Mouse (Mus musculus) hindbrain, embryonic 12.5 days (tissue): Measurements from ENCODE around the gene Stat1. TPM values are rescaled to one million over a fixed set of nuclear protein-coding genes. Genes with fewer than 3 reads are reported as not detected.

ENCODE experiments used
- ATAC-seq: fragments of 200-750 bp; cut with Nextera tagmentation; 2 replicates; pipeline ENCODE4 v1.8.0; 2017; ENCODE audit warnings: moderate TSS enrichment; ENCODE audit not compliant: low FRiP score
- H3K27ac ChIP-seq: fragments of 300-500 bp; sonication (generic); 2 replicates; pipeline ENCODE4 v1.5.1; 2016; ENCODE audit warnings: mild to moderate bottlenecking
- H3K27me3 ChIP-seq: fragments of 300-500 bp; sonication (generic); 2 replicates; pipeline ENCODE4 v1.6.1; 2016; ENCODE audit warnings: mild to moderate bottlenecking
- H3K36me3 ChIP-seq: fragments of 300-500 bp; sonication (generic); 2 replicates; pipeline ENCODE4 v1.6.1; 2016; ENCODE audit warnings: mild to moderate bottlenecking
- H3K4me1 ChIP-seq: fragments of 300-500 bp; sonication (generic); 2 replicates; pipeline ENCODE4 v1.6.1; 2016
- H3K4me2 ChIP-seq: fragments of 300-500 bp; sonication (generic); replicated peaks from 2 replicates; pipeline ENCODE4 v1.6.1; 2016; ENCODE audit warnings: mild to moderate bottlenecking
- H3K4me3 ChIP-seq: fragments of 300-500 bp; sonication (generic); 2 replicates; pipeline ENCODE4 v1.5.1; 2016; ENCODE audit warnings: mild to moderate bottlenecking
- H3K9ac ChIP-seq: fragments of 300-500 bp; sonication (generic); 2 replicates; pipeline ENCODE4 v1.6.1; 2016; ENCODE audit warnings: mild to moderate bottlenecking, moderate library complexity
- H3K9me3 ChIP-seq: fragments of 300-500 bp; sonication (generic); replicated peaks from 2 replicates; pipeline ENCODE4 v1.6.1; 2016; ENCODE audit warnings: mild to moderate bottlenecking
- WGBS: fragments of 180-500 bp; shearing (Covaris S2); methylation state at CpG from one replicate; pipeline ENCODE4 v1.1.7; 2016; 5-methylcytosine and 5-hydroxymethylcytosine counted together
- polyA plus RNA-seq: library from polyadenylated mRNA; unstranded; fragments of >200 nt; fragmentation: Nextera tagmentation; extraction: Ambion mirVana; gene quantifications from 2 replicates; pipeline ENCODE4 v1.2.1, GENCODE M21; 2016

Gene Stat1
- polyA plus RNA-seq, 1 experiment from 2014 or later = 19.2 TPM

- no peak for ATAC-seq
- Histone ChIP-seq H3K27ac (no peak overlapping the region), H3K9ac (no peak overlapping the region), H3K27me3 (no peaks in the 10 kb centered on the region), H3K4me1 (peaks cover 14% of the 10 kb centered on the region; the same call in 1 of the 2 replicates), H3K9me3 (no peaks in the 10 kb centered on the region), H3K36me3 (no peaks in the 10 kb centered on the region), H3K4me2 (no peak overlapping the region), H3K4me3 (no peak overlapping the region)
- WGBS = 67% methylated on average over 13 of the region's 13 CpGs
These were observed 33.1 kb downstream of the Stat1 start for GRCm38 (mm10) chr1:52152369-52152768.

GRCm38 (mm10) chr1:52152936-52153335, 33.7 kb downstream of the Stat1 start:
- ATAC-seq = no peak
- Histone ChIP-seq H3K4me1 (peaks cover 11% of the 10 kb centered on the region; the same call in 1 of the 2 replicates), H3K36me3 (no peaks in the 10 kb centered on the region), H3K9ac (no peak overlapping the region), H3K4me3 (no peak overlapping the region), H3K27ac (no peak overlapping the region), H3K4me2 (no peak overlapping the region), H3K9me3 (no peaks in the 10 kb centered on the region), H3K27me3 (no peaks in the 10 kb centered on the region)
- WGBS = 59% methylated on average over 3 of the region's 3 CpGs

GRCm38 (mm10) chr1:52154890-52155289, 35.6 kb downstream of the Stat1 start:
- 0 out of 2 replicates have a peak, but pooled peaks cover 2% of the 10 kb centered on the region for H3K4me1 ChIP-seq
- 84% methylated on average over 8 of the region's 8 CpGs for WGBS
- no peak for ATAC-seq
- H3K27me3 ChIP-seq = no peaks in the 10 kb centered on the region
- H3K4me3 ChIP-seq = no peak overlapping the region
- H3K9ac ChIP-seq = no peak overlapping the region
- H3K36me3 ChIP-seq = no peaks in the 10 kb centered on the region
- no peak overlapping the region for H3K4me2 ChIP-seq
- H3K9me3 ChIP-seq = no peaks in the 10 kb centered on the region
- no peak overlapping the region for H3K27ac ChIP-seq

GRCm38 (mm10) chr1:52156351-52156750, 37.1 kb downstream of the Stat1 start:
- 91% methylated on average over 10 of the region's 10 CpGs for WGBS
- Histone ChIP-seq H3K27me3 (no peaks in the 10 kb centered on the region), H3K4me1 (no peaks in the 10 kb centered on the region), H3K9ac (no peak overlapping the region), H3K9me3 (no peaks in the 10 kb centered on the region), H3K4me2 (no peak overlapping the region), H3K4me3 (no peak overlapping the region), H3K36me3 (no peaks in the 10 kb centered on the region), H3K27ac (no peak overlapping the region)
- no peak for ATAC-seq

- Histone ChIP-seq H3K4me1 (no peaks in the 10 kb centered on the region), H3K27me3 (no peaks in the 10 kb centered on the region), H3K9me3 (no peaks in the 10 kb centered on the region), H3K4me3 (no peak overlapping the region), H3K27ac (no peak overlapping the region), H3K9ac (no peak overlapping the region), H3K36me3 (no peaks in the 10 kb centered on the region), H3K4me2 (no peak overlapping the region)
- 97% methylated on average over 2 of the region's 2 CpGs for WGBS
- no peak for ATAC-seq
These were observed 38.8 kb downstream of the Stat1 start for GRCm38 (mm10) chr1:52158040-52158439.

DNA sequence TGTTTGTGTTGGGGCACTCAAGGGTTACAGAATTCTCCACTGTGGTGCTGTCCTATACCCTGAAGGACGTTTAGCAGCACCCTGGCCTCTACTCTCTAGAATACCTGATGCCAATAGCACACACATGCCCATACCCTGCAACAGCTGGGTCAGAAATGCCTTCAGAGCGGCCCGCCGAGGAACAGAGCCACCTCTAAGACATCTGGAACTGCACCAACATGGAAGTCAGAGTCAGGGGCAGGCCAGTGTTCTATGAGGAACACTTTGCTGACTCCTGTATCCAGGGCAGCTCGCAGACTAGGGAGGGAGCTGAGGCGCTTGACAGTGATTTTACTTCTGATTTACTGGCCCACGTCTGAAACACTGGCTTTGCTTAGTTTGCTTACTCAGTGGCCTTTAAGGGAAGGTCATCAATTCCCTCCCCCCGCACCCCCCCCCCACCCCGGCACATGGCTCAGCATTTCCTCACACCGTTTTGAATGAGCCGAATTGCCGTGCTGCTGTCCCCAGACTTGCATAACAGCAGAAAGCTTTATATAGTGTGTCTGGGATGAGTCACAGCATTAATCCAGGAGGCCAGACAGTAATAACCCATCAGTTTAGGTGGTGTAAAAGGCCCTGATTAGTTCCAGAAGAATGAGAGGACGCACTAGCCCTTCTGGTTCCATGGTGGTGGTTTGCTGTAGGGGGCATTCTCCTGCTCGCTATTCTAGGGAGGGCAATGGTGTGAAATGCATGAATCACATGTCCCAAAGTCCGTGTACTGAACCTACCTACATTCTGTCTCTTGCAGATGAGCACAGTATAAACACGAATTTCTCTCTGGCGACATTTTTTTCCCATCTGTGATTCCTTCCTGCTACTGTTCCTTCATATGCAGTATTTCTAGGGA, 39.5 kb downstream of the Stat1 start:
- no peaks in the 10 kb centered on the region for H3K4me1 ChIP-seq
- no peaks in the 10 kb centered on the region for H3K36me3 ChIP-seq
- H3K4me2 ChIP-seq = no peak overlapping the region
- H3K27me3 ChIP-seq = no peaks in the 10 kb centered on the region
- no peak overlapping the region for H3K9ac ChIP-seq
- H3K27ac ChIP-seq = no peak overlapping the region
- H3K9me3 ChIP-seq = no peaks in the 10 kb centered on the region
- WGBS = 80% methylated on average over 17 of the region's 17 CpGs
- no peak for ATAC-seq
- H3K4me3 ChIP-seq = no peak overlapping the region

DNA sequence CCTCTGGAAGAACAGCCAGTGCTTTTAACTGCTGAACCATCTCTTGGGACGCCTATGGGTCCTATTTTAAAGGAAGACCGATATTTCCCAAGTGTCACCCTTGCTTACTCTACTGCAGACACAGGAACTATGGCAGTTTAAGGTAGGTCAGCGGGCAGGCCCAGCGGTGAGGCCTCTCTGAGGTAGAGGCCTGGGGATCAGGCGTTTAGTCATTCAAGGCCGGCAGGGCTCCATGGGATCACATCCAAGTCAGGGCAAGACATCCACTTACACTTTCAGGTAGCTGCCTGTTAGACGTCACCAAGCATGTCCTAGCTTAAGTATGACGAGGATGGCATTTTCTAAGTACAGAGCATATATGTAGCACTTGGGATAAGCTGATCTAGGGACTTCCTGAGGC, 41.9 kb downstream of the Stat1 start:
- Histone ChIP-seq H3K27me3 (no peaks in the 10 kb centered on the region), H3K9me3 (no peaks in the 10 kb centered on the region), H3K4me1 (no peaks in the 10 kb centered on the region), H3K27ac (no peak overlapping the region), H3K4me3 (no peak overlapping the region), H3K36me3 (no peaks in the 10 kb centered on the region), H3K4me2 (no peak overlapping the region), H3K9ac (no peak overlapping the region)
- no peak for ATAC-seq
- 87% methylated on average over 8 of the region's 8 CpGs for WGBS

DNA sequence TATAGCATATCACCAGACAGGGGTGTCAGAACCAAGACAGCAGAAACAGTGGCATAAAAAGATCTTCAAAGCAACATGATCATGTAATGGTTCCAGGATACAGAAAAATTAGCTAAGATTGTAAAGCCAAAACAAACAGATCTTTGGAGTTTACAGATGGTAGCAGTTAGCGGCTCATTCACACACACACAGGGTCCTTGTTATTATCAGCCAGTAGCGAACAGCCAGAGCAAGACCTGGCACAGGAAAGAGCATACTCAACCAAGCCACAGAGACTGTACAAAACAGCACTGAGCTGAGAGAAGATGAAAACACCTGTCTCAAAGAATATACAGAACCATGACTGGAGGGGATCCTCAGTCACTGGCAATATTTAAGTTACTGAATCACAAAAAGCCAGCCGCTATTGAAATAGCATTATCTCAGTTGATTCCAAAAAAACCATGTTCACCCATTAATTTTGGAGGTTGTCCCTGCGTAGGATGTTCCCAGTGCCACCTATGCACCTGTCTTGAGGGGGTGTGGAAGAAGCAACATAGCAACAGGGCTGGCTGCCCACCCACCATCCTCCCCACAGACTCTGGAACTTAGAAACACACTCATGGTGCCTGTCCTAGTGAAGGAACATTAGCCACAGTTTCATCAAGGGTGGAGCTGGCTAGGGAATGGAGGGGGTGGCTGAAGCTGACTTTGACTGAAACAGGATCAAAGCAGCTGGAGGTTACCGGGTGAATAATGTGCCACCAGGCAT, 44.6 kb downstream of the Stat1 start:
- no peak for ATAC-seq
- no peaks in the 10 kb centered on the region for H3K27me3 ChIP-seq
- no peak overlapping the region for H3K4me3 ChIP-seq
- H3K9me3 ChIP-seq = no peaks in the 10 kb centered on the region
- 92% methylated on average over 5 of the region's 5 CpGs for WGBS
- H3K4me2 ChIP-seq = no peak overlapping the region
- no peaks in the 10 kb centered on the region for H3K4me1 ChIP-seq
- no peak overlapping the region for H3K27ac ChIP-seq
- no peak overlapping the region for H3K9ac ChIP-seq
- no peaks in the 10 kb centered on the region for H3K36me3 ChIP-seq

GRCm38 (mm10) chr1:52166652-52167220, 47.5 kb downstream of the Stat1 start:
- no peak overlapping the region for H3K9ac ChIP-seq
- H3K9me3 ChIP-seq = no peaks in the 10 kb centered on the region
- ATAC-seq = no peak
- WGBS = 70% methylated on average over 14 of the region's 14 CpGs
- H3K4me1 ChIP-seq = no peaks in the 10 kb centered on the region
- no peak overlapping the region for H3K4me2 ChIP-seq
- H3K27ac ChIP-seq = no peak overlapping the region
- H3K36me3 ChIP-seq = no peaks in the 10 kb centered on the region
- no peak overlapping the region for H3K4me3 ChIP-seq
- no peaks in the 10 kb centered on the region for H3K27me3 ChIP-seq

DNA sequence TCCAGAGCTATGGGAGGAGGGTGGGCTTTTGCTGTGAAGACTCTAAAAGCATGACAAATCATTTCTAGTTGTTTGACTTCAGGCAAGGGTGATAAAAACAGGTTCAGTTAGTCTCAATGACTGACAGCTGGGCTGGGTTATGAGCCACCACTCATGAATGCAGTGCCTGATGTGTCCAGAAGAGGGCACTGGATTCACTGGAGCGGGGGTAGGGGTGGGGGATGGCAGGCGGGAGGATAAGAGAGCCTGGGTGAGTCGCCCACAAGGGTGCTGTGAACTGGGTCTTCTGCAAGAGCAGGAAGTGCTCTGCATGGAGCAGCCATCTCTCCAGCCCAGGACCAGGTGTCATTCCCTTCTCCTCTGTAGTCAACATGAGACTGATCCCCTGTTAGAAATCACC, 50.8 kb downstream of the Stat1 start:
- WGBS = 15% methylated on average over 3 of the region's 3 CpGs
- Histone ChIP-seq H3K4me3 (no peak overlapping the region), H3K4me1 (no peaks in the 10 kb centered on the region), H3K9ac (no peak overlapping the region), H3K9me3 (no peaks in the 10 kb centered on the region), H3K4me2 (no peak overlapping the region), H3K36me3 (no peaks in the 10 kb centered on the region), H3K27ac (no peak overlapping the region), H3K27me3 (no peaks in the 10 kb centered on the region)
- no peak for ATAC-seq

- Histone ChIP-seq H3K4me1 (no peaks in the 10 kb centered on the region), H3K27ac (no peak overlapping the region), H3K9me3 (no peaks in the 10 kb centered on the region), H3K27me3 (no peaks in the 10 kb centered on the region), H3K4me2 (no peak overlapping the region), H3K36me3 (no peaks in the 10 kb centered on the region), H3K9ac (no peak overlapping the region), H3K4me3 (no peak overlapping the region)
- WGBS = 80% methylated on average over 7 of the region's 7 CpGs
- ATAC-seq = no peak
These were observed 51.5 kb downstream of the Stat1 start for GRCm38 (mm10) chr1:52170747-52171146.

DNA sequence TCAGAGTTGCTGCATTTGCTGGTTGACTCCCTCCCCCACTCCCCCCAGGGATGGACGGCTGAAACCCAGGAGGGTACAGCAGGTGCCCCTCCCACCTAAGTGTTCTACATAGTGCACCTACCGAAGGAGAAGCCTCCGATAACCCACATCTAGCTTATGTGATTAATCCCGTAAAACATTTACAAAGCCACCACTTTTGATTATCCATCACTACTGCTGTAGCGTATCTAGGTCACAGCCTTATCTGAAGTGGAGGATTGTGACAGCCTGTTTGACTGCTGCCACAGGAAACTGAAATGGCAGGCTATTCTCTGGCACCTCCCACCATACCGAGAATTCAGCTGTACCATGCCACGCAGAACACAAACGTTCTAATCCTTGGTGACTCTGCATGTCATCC, 52.0 kb downstream of the Stat1 start:
- Histone ChIP-seq H3K9me3 (no peaks in the 10 kb centered on the region), H3K4me1 (no peaks in the 10 kb centered on the region)
- WGBS = 79% methylated on average over 8 of the region's 8 CpGs

More for the DNA sequence above, 52.0 kb downstream of the Stat1 start:
- H3K36me3 ChIP-seq = no peaks in the 10 kb centered on the region
- H3K27ac ChIP-seq = no peak overlapping the region
- no peaks in the 10 kb centered on the region for H3K27me3 ChIP-seq
- no peak overlapping the region for H3K4me3 ChIP-seq
- H3K9ac ChIP-seq = no peak overlapping the region
- H3K4me2 ChIP-seq = no peak overlapping the region
- ATAC-seq = no peak
